Mouse (Mus musculus) brain, embryonic 14.5 days (tissue): ENCODE measurements around the gene Dysf.

ENCODE experiments used
- CTCF ChIP-seq: fragments of 200-500 bp; IDR thresholded peaks from 2 replicates; pipeline ENCODE4 v1.5.1; 2012; ENCODE audit warnings: inconsistent platforms, mild to moderate bottlenecking, moderate library complexity, borderline replicate concordance; ENCODE audit not compliant: insufficient read depth, insufficient read length; ENCODE audit errors: extremely low read depth
- POLR2A ChIP-seq: fragments of 200-500 bp; IDR thresholded peaks from 2 replicates; pipeline ENCODE4 v1.6.1; 2012; ENCODE audit warnings: mild to moderate bottlenecking, inconsistent platforms, borderline replicate concordance; ENCODE audit not compliant: poor library complexity, insufficient read depth, insufficient read length, severe bottlenecking; ENCODE audit errors: extremely low read depth

DNA sequence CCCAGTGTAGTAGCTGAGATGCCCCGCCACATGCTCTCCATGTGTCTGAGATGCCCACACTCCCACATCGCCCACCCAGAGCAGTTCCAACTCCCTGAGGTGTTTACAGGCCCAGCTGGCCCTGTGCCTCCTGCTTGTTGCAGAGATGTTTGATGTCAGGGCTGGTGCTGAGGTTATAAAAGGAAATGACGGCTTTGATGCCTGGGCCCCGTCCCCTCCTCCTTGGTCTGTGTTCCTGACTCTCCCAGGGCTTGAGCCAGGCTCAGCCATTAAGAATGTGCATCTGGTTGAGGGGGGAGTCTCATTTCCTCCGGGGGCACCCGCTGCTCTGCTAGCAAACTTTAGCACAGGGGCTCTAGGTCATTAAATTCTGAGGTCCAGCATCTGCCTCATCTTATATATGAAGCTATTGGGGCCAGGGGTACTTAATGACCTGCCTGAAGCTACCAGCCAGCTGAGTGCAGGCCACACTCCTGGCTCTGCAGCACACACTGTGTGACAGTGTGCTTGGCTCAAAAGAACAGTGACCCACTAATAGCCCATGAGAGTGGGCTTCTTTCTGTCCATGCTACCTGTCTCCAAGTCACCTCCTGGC, 183.4 kb downstream of the Dysf start:
- TF ChIP-seq CTCF (no peak), POLR2A (no peak)
